Mouse (Mus musculus) ES-Bruce4 (cell line): Measurements from ENCODE around the gene Ank2. TPM values are rescaled to one million over a fixed set of nuclear protein-coding genes. Genes with fewer than 3 reads are reported as not detected.

Experiments used
- H3K27ac ChIP-seq: 2 replicates; pipeline ENCODE4 v1.5.1; 2012; ENCODE audit warnings: low read length, inconsistent platforms; ENCODE audit not compliant: insufficient read depth
- H3K27me3 ChIP-seq: 2 replicates; pipeline ENCODE4 v1.6.1; 2012; ENCODE audit warnings: mild to moderate bottlenecking, low read length, inconsistent platforms; ENCODE audit not compliant: control insufficient read depth, poor library complexity, insufficient read depth, severe bottlenecking
- H3K36me3 ChIP-seq: 2 replicates; pipeline ENCODE4 v1.6.1; 2012; ENCODE audit warnings: inconsistent platforms, mild to moderate bottlenecking, low read length, moderate library complexity; ENCODE audit not compliant: control insufficient read depth, poor library complexity, insufficient read depth, severe bottlenecking
- H3K4me1 ChIP-seq: one replicate; pipeline ENCODE4 v1.8.1; 2011; ENCODE audit warnings: low read length; ENCODE audit not compliant: control insufficient read depth, insufficient read depth
- H3K4me3 ChIP-seq: 2 replicates; pipeline ENCODE4 v1.5.1; 2011; ENCODE audit warnings: low read depth, mild to moderate bottlenecking, low read length
- H3K9ac ChIP-seq: 2 replicates; pipeline ENCODE4 v1.6.1; 2012; ENCODE audit warnings: low read depth, mild to moderate bottlenecking, inconsistent platforms; ENCODE audit not compliant: poor library complexity, severe bottlenecking
- H3K9me3 ChIP-seq: replicated peaks from 2 replicates; pipeline ENCODE4 v1.6.1; 2012; ENCODE audit warnings: mild to moderate bottlenecking, low read length, inconsistent platforms; ENCODE audit not compliant: control insufficient read depth, poor library complexity, insufficient read depth, severe bottlenecking
- CTCF ChIP-seq: IDR thresholded peaks from one replicate; pipeline ENCODE4 v1.8.1; 2011; ENCODE audit warnings: low read depth, low read length
- EP300 ChIP-seq: IDR thresholded peaks from 2 replicates; pipeline ENCODE4 v1.6.1; 2011; ENCODE audit warnings: low read depth, low read length; ENCODE audit not compliant: insufficient read depth
- POLR2A ChIP-seq: IDR thresholded peaks from one replicate; pipeline ENCODE4 v1.8.1; 2011; ENCODE audit warnings: low read length; ENCODE audit not compliant: insufficient read depth
- polyA plus RNA-seq: library from polyadenylated mRNA; stranded (reverse); fragments of >200 nt; gene quantifications from 2 replicates; pipeline ENCODE4 v1.2.4, GENCODE M21; 2011; ENCODE audit warnings: low read depth; ENCODE audit not compliant: missing spikeins, insufficient read depth, insufficient read length

Ank2 gene
- 29.9 and 31.4 TPM in 2 replicates for polyA plus RNA-seq

DNA sequence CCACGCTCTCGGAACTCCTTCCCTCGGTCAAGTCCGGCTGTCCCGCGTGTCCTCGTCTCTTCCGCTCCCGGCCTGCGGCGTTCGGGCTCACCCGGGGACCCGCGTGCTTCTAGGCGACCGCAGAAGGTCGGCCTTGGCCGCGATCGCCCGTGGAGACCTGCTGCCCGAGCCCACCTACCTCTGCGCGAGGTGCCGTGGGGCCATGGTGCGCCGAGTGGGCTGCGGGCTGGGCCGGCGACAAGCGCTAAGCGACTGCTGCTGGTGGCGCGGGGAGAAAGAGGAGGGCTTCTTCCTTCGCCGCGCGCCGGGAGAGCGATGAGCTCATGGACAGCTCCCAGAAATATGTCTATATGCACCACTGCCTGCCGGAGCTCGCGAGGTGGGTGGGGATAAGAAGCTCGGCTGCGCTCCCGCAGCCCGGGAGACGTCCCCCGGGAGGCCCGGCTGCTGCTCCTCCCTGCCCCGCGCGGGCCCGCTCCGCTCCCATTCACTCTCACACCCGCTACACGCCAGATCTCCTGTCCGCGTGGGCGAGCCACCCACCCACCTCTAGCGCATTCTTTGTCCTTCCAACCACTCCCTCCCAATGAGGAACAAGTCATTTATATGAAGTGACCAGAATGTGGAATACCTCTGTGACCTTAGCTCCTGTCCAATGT is at the start of gene Ank2:
Ank2 (minus strand) TSS at position 609 of the 659 bp plus-strand sequence.
- H3K27ac ChIP-seq, result no peak within 1 kb of the TSS

DNA sequence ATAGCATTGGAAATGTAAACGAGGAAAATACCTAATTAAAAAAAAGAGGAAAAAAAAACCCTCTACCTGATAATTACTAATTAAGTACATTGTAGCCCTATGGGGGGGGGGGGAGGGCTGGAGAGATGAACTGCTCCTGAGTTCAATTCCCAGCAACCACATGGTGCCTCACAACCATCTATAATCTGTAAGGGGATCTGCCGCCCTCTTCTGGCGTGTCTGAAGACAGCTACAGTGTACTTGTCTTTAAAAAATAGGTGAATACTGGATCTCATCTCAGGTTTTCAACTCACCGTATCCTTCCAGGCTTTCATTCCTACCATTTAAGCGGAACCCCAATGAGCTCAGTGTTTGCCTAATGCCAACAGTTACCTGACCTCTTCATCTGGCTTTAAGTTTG is 48.7 kb upstream of the Ank2 start:
- no peaks in the 10 kb centered on the region for H3K9me3 ChIP-seq
- H3K9ac ChIP-seq, result no peak overlapping the region
- no peaks in the 10 kb centered on the region for H3K27me3 ChIP-seq
- H3K27ac ChIP-seq, result no peak overlapping the region
- no peak for TF ChIP-seq EP300
- TF ChIP-seq CTCF, result peak; percentile 23
- H3K36me3 ChIP-seq, result peaks cover 17% of the 10 kb centered on the region
- no peaks in the 10 kb centered on the region for H3K4me1 ChIP-seq
- H3K4me3 ChIP-seq, result no peak overlapping the region

More for the DNA sequence above, at the start of gene Ank2:
- peaks cover 4% of the 10 kb centered on the region; the same call in 1 of the 2 replicates for H3K27me3 ChIP-seq
- H3K36me3 ChIP-seq, result no peaks in the 10 kb centered on the region
- H3K9me3 ChIP-seq, result no peaks in the 10 kb centered on the region
- no peaks in the 10 kb centered on the region for H3K4me1 ChIP-seq
- TF ChIP-seq POLR2A, result no peak
- no peak for TF ChIP-seq CTCF
- TF ChIP-seq EP300, result no peak
- peak within 1 kb of the TSS; percentile 45 for H3K9ac ChIP-seq
- peak within 1 kb of the TSS; percentile 62 for H3K4me3 ChIP-seq

DNA sequence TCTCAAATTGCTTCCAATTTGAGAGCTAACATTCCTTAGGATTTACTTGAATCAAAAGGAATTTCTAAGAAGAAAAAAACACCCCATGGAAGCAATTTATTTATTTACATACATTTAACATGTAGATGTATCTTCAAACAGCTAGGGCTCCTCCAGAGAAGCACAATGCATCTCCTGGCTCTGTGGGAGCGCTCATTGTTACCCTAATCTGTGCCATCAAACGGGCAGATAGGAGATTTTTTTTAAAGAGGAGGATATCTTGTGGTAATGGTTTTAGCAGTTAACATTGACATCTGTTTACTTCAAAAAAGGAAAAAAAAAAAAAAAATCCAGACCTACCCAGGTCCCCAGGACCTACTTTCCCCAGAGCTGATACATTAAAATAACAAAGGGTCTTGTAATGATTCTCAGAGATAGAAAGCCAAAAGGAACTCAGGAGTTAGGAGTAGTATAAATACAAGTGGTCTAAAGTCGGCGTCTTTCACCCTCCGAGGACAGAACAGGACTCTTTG is 45.5 kb upstream of the Ank2 start:
- H3K4me3 ChIP-seq, result no peak overlapping the region
- H3K27ac ChIP-seq, result peak overlapping the region; percentile 91
- H3K9ac ChIP-seq, result no peak overlapping the region
- H3K27me3 ChIP-seq, result no peaks in the 10 kb centered on the region
- H3K4me1 ChIP-seq, result no peaks in the 10 kb centered on the region
- no peaks in the 10 kb centered on the region for H3K9me3 ChIP-seq
- TF ChIP-seq POLR2A (no peak), CTCF (no peak), EP300 (no peak)
- H3K36me3 ChIP-seq, result peaks cover 21% of the 10 kb centered on the region

DNA sequence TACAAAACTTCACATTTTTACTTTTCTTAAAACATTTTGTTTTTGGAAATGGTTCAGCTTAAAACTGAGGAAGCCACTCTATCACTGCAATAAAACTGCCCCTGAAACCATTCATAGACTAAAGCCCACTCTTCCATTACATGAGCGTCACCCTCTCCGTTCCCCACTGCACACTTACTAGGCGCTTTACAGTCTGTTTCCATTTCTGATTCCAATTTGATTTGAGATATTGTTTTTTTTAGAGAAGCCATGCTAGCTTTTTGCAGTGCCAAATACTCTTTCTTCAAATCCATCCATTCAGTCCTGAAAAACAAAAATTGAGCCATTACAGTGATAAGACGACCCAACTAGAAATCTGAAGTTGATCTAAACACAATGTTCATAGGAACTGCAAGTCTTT is 44.8 kb upstream of the Ank2 start:
- Histone ChIP-seq H3K9ac (no peak overlapping the region), H3K27me3 (no peaks in the 10 kb centered on the region), H3K9me3 (no peaks in the 10 kb centered on the region), H3K4me3 (no peak overlapping the region), H3K4me1 (no peaks in the 10 kb centered on the region), H3K36me3 (peaks cover 21% of the 10 kb centered on the region), H3K27ac (no peak overlapping the region)
- TF ChIP-seq CTCF, result no peak

DNA sequence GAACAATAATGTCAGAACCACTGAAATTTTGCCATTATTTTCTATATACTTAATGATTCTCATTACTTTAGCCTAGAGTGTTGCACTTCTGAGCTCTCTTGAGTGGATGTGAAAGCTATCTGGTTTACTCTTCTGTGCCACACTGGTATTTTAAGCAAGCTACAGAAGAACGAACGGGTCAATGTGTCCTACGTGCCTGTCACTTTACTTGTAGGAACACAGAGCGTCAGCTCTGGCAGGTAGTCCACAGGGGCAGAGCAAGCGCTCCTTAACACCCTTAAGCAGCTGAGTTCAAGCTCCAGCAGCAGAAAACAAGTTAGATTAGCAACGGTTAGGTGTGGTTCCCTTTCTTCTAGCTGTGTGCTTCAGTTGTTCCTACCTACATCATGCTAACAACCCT is 40.0 kb upstream of the Ank2 start:
- H3K9ac ChIP-seq, result no peak overlapping the region
- H3K36me3 ChIP-seq, result peaks cover 14% of the 10 kb centered on the region
- H3K4me3 ChIP-seq, result no peak overlapping the region
- no peak overlapping the region for H3K27ac ChIP-seq
- H3K4me1 ChIP-seq, result no peaks in the 10 kb centered on the region
- H3K9me3 ChIP-seq, result no peaks in the 10 kb centered on the region
- no peak for TF ChIP-seq POLR2A
- TF ChIP-seq EP300, result no peak
- TF ChIP-seq CTCF, result no peak
- H3K27me3 ChIP-seq, result no peaks in the 10 kb centered on the region

DNA sequence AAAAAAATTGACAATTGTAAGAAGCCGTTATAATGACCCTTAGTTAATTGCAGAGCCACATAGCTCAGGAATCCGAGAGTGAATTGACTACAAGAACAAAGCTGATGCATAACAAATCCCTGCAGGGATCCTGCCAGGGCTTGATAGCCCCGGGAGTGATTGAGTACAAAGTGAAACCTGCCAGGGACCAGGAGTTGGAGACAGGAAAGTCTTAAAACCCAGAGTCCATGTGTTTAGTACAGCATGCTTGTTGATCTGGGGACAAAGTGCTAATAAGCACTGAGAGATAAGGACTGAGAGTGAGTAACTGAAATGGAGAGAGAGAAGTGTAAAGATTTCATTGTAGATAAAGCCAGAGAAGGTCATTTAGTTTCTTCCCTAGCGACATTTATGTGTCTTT is 31.1 kb upstream of the Ank2 start:
- TF ChIP-seq CTCF (no peak), EP300 (0 out of 2 replicates have a peak, but pooled peaks have one; percentile 14), POLR2A (no peak)
- H3K9ac ChIP-seq, result no peak overlapping the region
- no peaks in the 10 kb centered on the region for H3K27me3 ChIP-seq
- H3K9me3 ChIP-seq, result no peaks in the 10 kb centered on the region
- no peaks in the 10 kb centered on the region for H3K36me3 ChIP-seq
- H3K27ac ChIP-seq, result no peak overlapping the region
- H3K4me3 ChIP-seq, result no peak overlapping the region
- H3K4me1 ChIP-seq, result no peaks in the 10 kb centered on the region
